Mouse (Mus musculus): ENCODE results near the gene Ccdc162. TPM values are rescaled to one million over a fixed set of nuclear protein-coding genes. Genes with fewer than 3 reads are reported as not detected.

Gene Ccdc162
- polyA plus RNA-seq, 1 experiment = 4.3 TPM

- 3% methylated on average over 3 of the region's 3 CpGs for whole genome bisulfite sequencing
- Histone ChIP-seq H3K4me3 (replicated peaks; ENCODE audit: control insufficient read depth, low read depth, low read length) (peak overlapping the region; percentile 20), H3K4me1 (ENCODE audit: control insufficient read depth, insufficient read depth, low read length) (peaks cover 6% of the 10 kb centered on the region), H3K27ac (ENCODE audit: control insufficient read depth, insufficient read depth, low read depth, low read length, poor library complexity) (peak overlapping the region; percentile 84)
- TF ChIP-seq CTCF (IDR thresholded peaks at IDR 0.05; ENCODE audit: control insufficient read depth, insufficient read depth, low read length) (no peak), POLR2A (IDR thresholded peaks at IDR 0.05; ENCODE audit: borderline replicate concordance, control insufficient read depth, low read depth, low read length) (no peak)
Observed at GRCm38 (mm10) chr10:41595550-41595949, 120.9 kb downstream of the Ccdc162 start.

DNA sequence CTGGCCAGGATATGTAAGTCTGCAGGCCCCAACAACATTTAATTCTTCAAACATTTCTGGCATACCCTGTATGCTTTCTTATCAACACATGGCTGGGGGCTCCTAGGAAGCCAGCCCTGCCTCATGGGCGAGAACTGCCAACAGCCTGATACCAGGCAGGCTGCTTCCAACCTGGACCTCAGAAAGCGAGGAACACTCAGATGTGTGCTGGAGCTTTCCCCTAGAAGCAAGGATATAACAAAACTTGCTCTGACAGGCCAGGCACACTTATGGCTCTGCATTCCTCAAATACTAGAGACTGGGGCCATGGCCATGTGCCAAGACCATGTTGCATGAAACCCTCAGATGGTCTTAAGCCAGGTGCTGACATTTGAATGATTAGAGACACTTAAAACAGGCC, 121.5 kb downstream of the Ccdc162 start:
- TF ChIP-seq CTCF (IDR thresholded peaks at IDR 0.05; ENCODE audit: control insufficient read depth, insufficient read depth, low read length) = no peak
- no peak for TF ChIP-seq POLR2A (IDR thresholded peaks at IDR 0.05; ENCODE audit: borderline replicate concordance, control insufficient read depth, low read depth, low read length)
- Histone ChIP-seq H3K4me3 (replicated peaks; ENCODE audit: control insufficient read depth, low read depth, low read length) (no peak overlapping the region), H3K27ac (ENCODE audit: control insufficient read depth, insufficient read depth, low read depth, low read length, poor library complexity) (peak overlapping the region; percentile 84), H3K4me1 (ENCODE audit: control insufficient read depth, insufficient read depth, low read length) (peaks cover 6% of the 10 kb centered on the region)
- 54% methylated on average over 2 of the region's 2 CpGs for WGBS

DNA sequence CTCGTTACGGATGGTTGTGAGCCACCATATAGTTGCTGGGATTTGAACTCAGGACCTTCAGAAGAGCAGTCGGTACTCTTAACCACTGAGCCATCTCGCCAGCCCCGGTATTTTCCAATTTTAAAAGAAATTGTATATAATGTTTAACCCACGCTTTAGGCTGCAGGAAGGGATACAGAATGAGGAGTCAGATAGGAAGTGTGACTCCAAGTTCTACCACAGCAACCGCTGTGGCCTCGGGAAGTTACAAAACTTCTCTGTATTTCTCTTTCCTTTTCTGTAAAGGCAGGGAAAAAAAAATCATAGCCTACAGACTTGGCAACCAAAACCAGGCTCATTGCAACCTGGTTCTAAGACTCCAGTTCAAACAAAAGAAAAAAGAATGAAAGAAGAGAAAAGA, 122.0 kb downstream of the Ccdc162 start:
- H3K4me1 ChIP-seq (ENCODE audit: control insufficient read depth, insufficient read depth, low read length) = peaks cover 6% of the 10 kb centered on the region
- H3K27ac ChIP-seq (ENCODE audit: control insufficient read depth, insufficient read depth, low read depth, low read length, poor library complexity) = no peak overlapping the region
- WGBS = 25% methylated on average over 8 of the region's 8 CpGs
- no peak overlapping the region for H3K4me3 ChIP-seq (replicated peaks; ENCODE audit: control insufficient read depth, low read depth, low read length)
- TF ChIP-seq POLR2A (IDR thresholded peaks at IDR 0.05; ENCODE audit: borderline replicate concordance, control insufficient read depth, low read depth, low read length) (no peak), CTCF (IDR thresholded peaks at IDR 0.05; ENCODE audit: control insufficient read depth, insufficient read depth, low read length) (no peak)

GRCm38 (mm10) chr10:41588616-41589015, 127.8 kb downstream of the Ccdc162 start:
- Histone ChIP-seq H3K4me3 (replicated peaks; ENCODE audit: control insufficient read depth, low read depth, low read length) (no peak overlapping the region), H3K4me1 (ENCODE audit: control insufficient read depth, insufficient read depth, low read length) (no peaks in the 10 kb centered on the region; the same call in 1 of the 2 replicates), H3K27ac (ENCODE audit: control insufficient read depth, insufficient read depth, low read depth, low read length, poor library complexity) (no peak overlapping the region)
- TF ChIP-seq CTCF (IDR thresholded peaks at IDR 0.05; ENCODE audit: control insufficient read depth, insufficient read depth, low read length) (no peak), POLR2A (IDR thresholded peaks at IDR 0.05; ENCODE audit: borderline replicate concordance, control insufficient read depth, low read depth, low read length) (no peak)
- 81% methylated on average over 2 of the region's 2 CpGs for WGBS

GRCm38 (mm10) chr10:41586947-41587852, 129.2 kb downstream of the Ccdc162 start:
- H3K27ac ChIP-seq (ENCODE audit: control insufficient read depth, insufficient read depth, low read depth, low read length, poor library complexity) = no peak overlapping the region
- no peaks in the 10 kb centered on the region; the same call in 1 of the 2 replicates for H3K4me1 ChIP-seq (ENCODE audit: control insufficient read depth, insufficient read depth, low read length)
- H3K4me3 ChIP-seq (replicated peaks; ENCODE audit: control insufficient read depth, low read depth, low read length) = no peak overlapping the region
- WGBS = 66% methylated on average over 18 of the region's 18 CpGs
- TF ChIP-seq POLR2A (IDR thresholded peaks at IDR 0.05; ENCODE audit: borderline replicate concordance, control insufficient read depth, low read depth, low read length) = no peak
- TF ChIP-seq CTCF (IDR thresholded peaks at IDR 0.05; ENCODE audit: control insufficient read depth, insufficient read depth, low read length) = no peak

DNA sequence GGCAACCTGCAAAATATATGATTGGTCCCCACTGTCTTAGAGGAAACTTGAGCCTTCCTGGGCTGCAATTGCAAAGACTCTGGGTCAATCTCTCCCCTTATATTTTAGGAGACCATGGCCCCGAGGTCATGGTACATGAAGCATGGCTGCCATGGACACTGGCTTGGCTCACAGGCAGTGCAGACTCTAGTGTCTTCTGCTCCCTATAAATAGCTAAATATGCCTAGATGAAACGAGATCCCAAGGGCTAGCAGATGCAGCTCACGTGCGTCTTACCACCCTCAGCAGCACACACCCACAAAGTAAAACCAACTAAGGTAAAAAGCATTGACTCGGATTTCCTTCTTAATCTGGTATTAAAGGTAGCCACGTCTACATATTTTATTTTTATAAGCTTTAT, 133.1 kb downstream of the Ccdc162 start:
- TF ChIP-seq POLR2A (IDR thresholded peaks at IDR 0.05; ENCODE audit: borderline replicate concordance, control insufficient read depth, low read depth, low read length) = no peak
- no peak for TF ChIP-seq CTCF (IDR thresholded peaks at IDR 0.05; ENCODE audit: control insufficient read depth, insufficient read depth, low read length)
- WGBS = 81% methylated on average over 6 of the region's 6 CpGs
- Histone ChIP-seq H3K4me3 (replicated peaks; ENCODE audit: control insufficient read depth, low read depth, low read length) (no peak overlapping the region), H3K4me1 (ENCODE audit: control insufficient read depth, insufficient read depth, low read length) (no peaks in the 10 kb centered on the region; the same call in none of the 2 replicates), H3K27ac (ENCODE audit: control insufficient read depth, insufficient read depth, low read depth, low read length, poor library complexity) (no peak overlapping the region)

GRCm38 (mm10) chr10:41582901-41583361, 133.5 kb downstream of the Ccdc162 start:
- Histone ChIP-seq H3K4me3 (replicated peaks; ENCODE audit: control insufficient read depth, low read depth, low read length) (no peak overlapping the region), H3K27ac (ENCODE audit: control insufficient read depth, insufficient read depth, low read depth, low read length, poor library complexity) (no peak overlapping the region), H3K4me1 (ENCODE audit: control insufficient read depth, insufficient read depth, low read length) (no peaks in the 10 kb centered on the region; the same call in none of the 2 replicates)
- 58% methylated on average over 5 of the region's 5 CpGs for WGBS
- TF ChIP-seq POLR2A (IDR thresholded peaks at IDR 0.05; ENCODE audit: borderline replicate concordance, control insufficient read depth, low read depth, low read length) (no peak), CTCF (IDR thresholded peaks at IDR 0.05; ENCODE audit: control insufficient read depth, insufficient read depth, low read length) (no peak)

- no peaks in the 10 kb centered on the region; the same call in none of the 2 replicates for H3K4me1 ChIP-seq (ENCODE audit: control insufficient read depth, insufficient read depth, low read length)
- 74% methylated on average over 4 of the region's 4 CpGs for WGBS
- no peak for TF ChIP-seq CTCF (IDR thresholded peaks at IDR 0.05; ENCODE audit: control insufficient read depth, insufficient read depth, low read length)
- no peak for TF ChIP-seq POLR2A (IDR thresholded peaks at IDR 0.05; ENCODE audit: borderline replicate concordance, control insufficient read depth, low read depth, low read length)
- no peak overlapping the region for H3K27ac ChIP-seq (ENCODE audit: control insufficient read depth, insufficient read depth, low read depth, low read length, poor library complexity)
- H3K4me3 ChIP-seq (replicated peaks; ENCODE audit: control insufficient read depth, low read depth, low read length) = no peak overlapping the region
Observed at GRCm38 (mm10) chr10:41580441-41580840, 136.0 kb downstream of the Ccdc162 start.
